Mouse (Mus musculus) liver, adult 10 weeks (tissue): ENCODE data around the gene Myod1. TPM values are rescaled to one million over a fixed set of nuclear protein-coding genes. Genes with fewer than 3 reads are reported as not detected.

Experiments
- polyA plus RNA-seq: library from polyadenylated mRNA; stranded (reverse); fragments of 350-450 nt; fragmentation: Illumina TruSeq; extraction: RNeasy Lipid Tissue Mini Kit (QIAGEN cat#74804); gene quantifications from one replicate; pipeline ENCODE4 v1.2.3, GENCODE M21; 2014; ENCODE audit warnings: low read depth, low replicate concordance

Myod1 gene
- polyA plus RNA-seq = not detected

GRCm38 (mm10) chr7:46376172-46377007 is at the start of gene Myod1:
Myod1 (plus strand) TSS chr7:46376474.

GRCm38 (mm10) chr7:46396231-46396927 is 20.1 kb downstream of the Myod1 start, which contains the start of gene Kcnc1:
Kcnc1 (plus strand) TSS chr7:46396497.

Other genes with a start within 250 kb of the Myod1 start
- not detected for gene Abcc8, start 196.4 kb upstream of the Myod1 start, polyA plus RNA-seq
- not detected for gene Ush1c, start 138.0 kb upstream of the Myod1 start, polyA plus RNA-seq
- not detected for gene Otog, start 135.5 kb upstream of the Myod1 start, polyA plus RNA-seq
- gene Kcnc1, start 20.0 kb downstream of the Myod1 start, polyA plus RNA-seq = not detected